Mouse (Mus musculus): ENCODE measurements around the gene Galnt12. TPM values are rescaled to one million over a fixed set of nuclear protein-coding genes. Genes with fewer than 3 reads are reported as not detected.

Gene Galnt12
- total RNA-seq, 2 experiments from 2014 or later: 0.57 to 0.73 TPM

DNA sequence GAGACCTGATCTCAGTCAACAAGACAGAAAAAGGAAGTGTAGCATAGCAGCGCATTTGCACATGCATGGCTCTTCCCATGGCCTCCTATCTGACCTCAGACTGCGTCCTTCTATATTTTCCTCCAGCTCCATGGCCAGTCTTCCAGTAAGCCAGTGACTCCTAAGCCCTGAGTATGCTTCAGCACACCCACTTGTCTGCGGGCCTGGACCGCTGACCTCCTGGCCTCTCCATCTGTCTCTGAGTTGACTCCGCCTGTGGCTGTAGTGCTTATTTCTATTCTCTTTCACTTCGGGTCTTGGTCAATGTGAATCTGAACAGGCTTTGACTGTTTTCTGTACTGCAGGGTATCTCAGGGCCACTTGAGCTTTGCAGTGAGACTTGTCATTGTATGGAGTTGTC lies 52.1 kb downstream of the Galnt12 start:
- DNase-seq: no peak
- intact Hi-C loops (cut with DNase I): no loop called here

GRCm38 (mm10) chr4:47145341-47145740 lies 53.6 kb downstream of the Galnt12 start:
- DNase-seq: no peak
- intact Hi-C loops (cut with DNase I): no loop called here

GRCm38 (mm10) chr4:47146561-47146960 lies 54.9 kb downstream of the Galnt12 start:
- DNase-seq: no peak
- intact Hi-C loops (cut with DNase I): no loop called here

- intact Hi-C loops (cut with DNase I): loop anchor here (5.0 kb wide), 1 partner anchor 57 kb away; the partner anchor contains the start of gene Col15a1
- DNase-seq: peak; percentile 38 to 41
Measured at GRCm38 (mm10) chr4:47149963-47150362, 58.3 kb downstream of the Galnt12 start.

GRCm38 (mm10) chr4:47150806-47151205 lies 59.1 kb downstream of the Galnt12 start:
- intact Hi-C loops (cut with DNase I): loop anchor here (5.0 kb wide), 1 partner anchor 56 kb away; the partner anchor contains the start of gene Col15a1

GRCm38 (mm10) chr4:47151553-47152183 lies 60.0 kb downstream of the Galnt12 start:
- peak; percentile 52 to 54 for DNase-seq
- intact Hi-C loops (cut with DNase I): loop anchor here (5.0 kb wide), 1 partner anchor 56 kb away; the partner anchor contains the start of gene Col15a1

More at GRCm38 (mm10) chr4:47150806-47151205, 59.1 kb downstream of the Galnt12 start:
- no peak for DNase-seq

DNA sequence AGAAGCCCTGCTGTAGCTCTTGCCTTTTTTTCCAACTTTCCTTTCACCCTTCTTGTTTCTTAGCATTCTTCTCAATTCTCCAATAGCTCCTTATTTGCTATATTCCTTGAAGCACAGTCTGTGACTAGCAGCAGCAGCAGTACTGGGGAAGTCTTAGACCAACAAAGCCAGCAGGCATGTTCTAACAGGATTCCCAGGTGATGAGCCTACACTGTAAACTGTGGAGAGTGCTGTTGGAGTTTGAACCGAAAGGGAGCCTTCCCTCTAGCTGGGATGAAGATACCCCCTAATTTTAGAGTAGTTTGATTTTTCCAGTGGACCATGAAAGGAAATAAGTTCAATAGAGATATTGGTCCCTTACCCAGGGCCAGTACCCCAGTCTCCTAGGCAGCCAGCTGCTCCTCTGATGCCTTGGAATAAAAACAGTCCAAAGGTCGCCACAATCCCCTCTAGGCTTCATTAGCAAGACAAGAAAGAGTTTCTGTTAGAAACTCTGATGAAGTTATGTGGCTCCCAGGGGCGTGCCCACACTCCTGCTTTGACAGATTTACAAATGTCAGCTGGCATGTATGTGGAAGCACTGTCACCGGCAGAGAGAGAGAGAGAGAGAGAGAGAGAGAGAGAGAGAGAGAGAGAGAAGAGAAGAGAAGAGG lies 69.5 kb downstream of the Galnt12 start:
- intact Hi-C loops (cut with DNase I): no loop called here
- peak in 1 of 2 experiments; percentile 18 for DNase-seq

DNA sequence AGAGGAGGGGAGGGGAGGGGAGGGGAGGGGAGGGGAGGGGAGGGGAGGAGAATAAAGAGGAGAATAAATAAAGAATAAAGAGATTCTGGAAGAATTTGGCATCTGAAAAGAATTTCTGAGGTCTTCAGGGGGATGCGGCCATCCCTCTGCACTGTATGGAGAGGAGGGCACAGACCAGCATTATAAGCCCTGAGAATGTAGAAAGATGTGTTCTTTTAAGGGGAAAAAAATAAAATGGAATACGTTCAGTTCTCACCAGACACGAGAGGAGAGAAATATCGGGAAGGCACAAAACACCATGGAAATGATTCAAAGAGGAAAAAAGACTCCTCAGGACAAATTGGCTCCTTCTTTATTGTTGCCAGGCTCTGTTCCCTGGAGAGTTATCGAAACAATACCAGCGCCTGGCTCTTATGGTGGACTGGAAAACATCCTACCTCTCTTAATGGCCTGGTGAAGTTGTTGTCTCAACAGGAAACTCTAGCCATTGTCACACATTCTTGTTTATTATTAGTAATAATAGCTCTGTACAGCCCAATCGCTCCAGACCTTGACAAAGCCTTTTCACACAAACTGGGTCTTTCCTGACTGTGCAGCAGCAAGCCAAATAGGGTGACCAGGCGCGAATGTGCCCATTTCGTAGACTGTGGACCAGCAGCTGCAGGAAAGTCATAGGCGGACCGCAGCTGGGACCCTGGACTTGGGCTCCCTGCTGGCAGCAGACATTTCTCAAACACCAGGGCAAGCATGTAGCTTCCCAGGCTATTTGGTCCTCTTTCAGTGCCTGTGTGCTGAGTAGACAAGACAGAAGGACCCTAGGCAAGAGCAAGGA lies 70.3 kb downstream of the Galnt12 start:
- intact Hi-C loops (cut with DNase I): no loop called here
- DNase-seq: no peak

GRCm38 (mm10) chr4:47172314-47172713 lies 80.6 kb downstream of the Galnt12 start:
- intact Hi-C loops (cut with DNase I): no loop called here

More at GRCm38 (mm10) chr4:47172314-47172713, 80.6 kb downstream of the Galnt12 start:
- DNase-seq: no peak

Other genes starting within 250 kb of the Galnt12 start
- gene Gabbr2, start 100.0 kb upstream of the Galnt12 start, total RNA-seq (2021): under 1 TPM in 1 of 2 experiments, not detected in 1; 0.05 TPM
- 1 to 10 TPM; 3.9 to 4.0 TPM for gene Anks6, start 34.5 kb upstream of the Galnt12 start, total RNA-seq (2021)
- gene Col15a1, start 116.3 kb downstream of the Galnt12 start, total RNA-seq (2021): 100 to 1,000 TPM; 237 to 250 TPM

Data from heart, postnatal 14 days (tissue).